Mouse (Mus musculus) adrenal gland, postnatal 36 days (tissue): Measurements from ENCODE around the gene Cdca5. TPM values are rescaled to one million over a fixed set of nuclear protein-coding genes. Genes with fewer than 3 reads are reported as not detected.
"Not testable (repeated sequence)": the region's sequence is repeated elsewhere in the genome, so short reads cannot be mapped to it uniquely, and the experiment has no call there.

Experiments
- DNase-seq, 2 experiments: peaks; one replicate each; pipeline ENCODE4 v3.0.0; 2021; ENCODE audit warnings: mixed read lengths in 1 of 2
- total RNA-seq, 2 experiments: library from RNA; stranded (reverse); gene quantifications; 2 replicates each; pipeline ENCODE4 v1.2.3; 2021

Cdca5 gene
- total RNA-seq, 2 experiments from 2014 or later: 1.8 to 2.2 TPM

GRCm38 (mm10) chr19:6104476-6104875 is 19.7 kb downstream of the Cdca5 start:
- no peak for DNase-seq

DNA sequence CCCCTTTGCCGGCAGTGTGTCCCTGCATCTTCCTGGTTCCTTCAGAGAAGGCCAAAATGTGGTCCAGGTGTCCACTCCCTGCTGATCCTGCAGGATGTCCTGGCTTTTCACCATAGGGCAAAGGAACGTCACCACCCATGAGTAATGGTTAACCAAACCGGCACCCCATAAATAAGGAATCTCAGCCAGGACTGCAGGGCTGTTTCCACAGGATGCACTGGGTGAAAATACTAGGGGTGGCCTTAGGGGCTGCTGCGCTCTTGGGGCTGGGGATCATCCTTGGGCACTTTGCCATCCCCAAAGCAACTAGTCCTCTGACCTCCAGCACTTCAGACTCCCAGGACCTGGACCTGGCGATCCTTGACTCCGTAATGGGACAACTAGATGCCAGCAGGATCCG is 20.8 kb downstream of the Cdca5 start, which contains the start of gene Naaladl1:
Gene Naaladl1 (plus strand): TSS at position 197 of the 400 bp plus-strand sequence.
- no peak for DNase-seq

DNA sequence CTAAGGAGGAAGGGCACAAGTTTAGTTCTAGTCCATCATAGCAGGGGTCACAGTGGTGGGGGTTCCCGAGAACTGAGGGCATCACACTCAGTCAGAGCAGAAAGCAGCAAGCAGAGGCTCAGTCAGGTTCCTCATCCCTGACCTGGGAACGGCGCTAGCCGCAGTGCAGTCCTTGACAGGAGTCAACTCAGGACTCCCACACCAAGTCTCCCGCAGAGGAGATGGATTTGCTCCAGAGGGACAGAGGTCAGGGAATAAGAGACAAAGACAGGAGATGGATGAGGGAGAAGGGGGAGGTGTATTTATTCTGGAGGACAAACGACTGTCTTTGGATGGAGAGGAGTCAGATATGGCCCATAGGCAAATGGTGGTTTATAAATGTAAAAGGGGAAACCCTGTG is 28.3 kb downstream of the Cdca5 start:
- DNase-seq: no peak

GRCm38 (mm10) chr19:6116113-6116850 is 31.5 kb downstream of the Cdca5 start:
- peak; percentile 21 to 66 for DNase-seq

- no peak for DNase-seq
These were observed 32.7 kb downstream of the Cdca5 start for GRCm38 (mm10) chr19:6117346-6117985.

DNA sequence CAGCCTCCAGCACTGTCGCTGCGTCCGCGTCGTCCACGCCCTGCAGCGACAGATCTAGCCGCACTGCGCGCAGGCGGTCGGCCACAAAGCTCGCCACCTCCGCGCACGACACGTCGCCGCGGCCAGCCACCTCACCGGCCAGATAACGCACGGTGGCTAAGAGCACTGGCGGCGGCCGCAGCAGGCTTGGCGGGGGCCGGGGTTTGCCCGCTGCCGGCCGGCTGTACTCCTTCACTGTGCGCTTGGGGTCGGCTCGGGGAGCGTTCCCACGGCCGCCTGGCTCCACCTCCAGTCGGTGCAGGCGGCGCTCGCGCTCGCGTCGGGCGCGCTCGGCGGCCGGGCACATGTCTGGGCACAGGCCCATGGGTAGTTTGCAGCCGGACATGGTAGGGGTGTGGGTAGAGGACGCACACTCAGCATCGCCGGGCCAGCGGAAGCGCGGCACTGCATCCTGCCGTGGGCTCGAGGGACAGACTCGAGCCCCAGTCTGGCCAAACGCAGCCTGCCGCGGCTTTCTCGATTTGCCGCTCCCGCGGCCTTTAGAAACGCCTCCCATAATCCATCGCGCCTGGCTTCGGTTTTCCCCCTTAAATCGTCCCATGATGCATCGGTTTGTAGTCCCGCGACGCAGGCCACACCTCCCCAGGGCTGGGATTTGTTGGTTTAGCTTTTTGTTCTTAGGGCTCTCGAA is 33.3 kb downstream of the Cdca5 start, which contains the start of gene Sac3d1:
Gene Sac3d1 (minus strand): TSS at position 665 of the 691 bp plus-strand sequence.
- peak; percentile 91 to 92 for DNase-seq

DNA sequence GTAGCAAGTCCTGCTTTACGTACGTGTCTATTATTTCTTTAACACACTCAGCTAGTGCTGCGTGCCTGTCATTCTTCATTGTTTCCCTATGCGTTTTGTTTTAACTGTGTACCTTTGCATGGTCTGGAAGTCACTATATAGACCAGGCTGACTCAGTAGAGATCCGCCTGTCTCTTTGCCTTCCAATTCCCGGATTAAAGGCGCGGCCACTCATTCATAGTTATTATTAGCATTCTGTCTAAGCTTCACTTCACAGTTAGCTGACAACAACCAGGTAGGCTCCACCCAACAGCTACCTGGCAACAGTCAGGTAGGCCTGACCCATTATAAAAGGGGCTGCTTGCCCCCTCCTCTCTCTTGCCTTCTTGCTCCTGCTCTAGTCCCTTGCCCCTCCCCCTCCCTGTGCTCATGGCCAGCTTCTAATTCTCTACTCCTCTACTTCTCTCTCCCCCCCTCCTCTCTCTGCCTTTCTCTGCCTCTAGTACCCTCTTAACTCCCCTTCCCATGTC is 33.9 kb downstream of the Cdca5 start:
- peak in 1 of 2 experiments; percentile 13 for DNase-seq

GRCm38 (mm10) chr19:6121761-6122160 is 37.0 kb downstream of the Cdca5 start:
- DNase-seq: no peak

DNA sequence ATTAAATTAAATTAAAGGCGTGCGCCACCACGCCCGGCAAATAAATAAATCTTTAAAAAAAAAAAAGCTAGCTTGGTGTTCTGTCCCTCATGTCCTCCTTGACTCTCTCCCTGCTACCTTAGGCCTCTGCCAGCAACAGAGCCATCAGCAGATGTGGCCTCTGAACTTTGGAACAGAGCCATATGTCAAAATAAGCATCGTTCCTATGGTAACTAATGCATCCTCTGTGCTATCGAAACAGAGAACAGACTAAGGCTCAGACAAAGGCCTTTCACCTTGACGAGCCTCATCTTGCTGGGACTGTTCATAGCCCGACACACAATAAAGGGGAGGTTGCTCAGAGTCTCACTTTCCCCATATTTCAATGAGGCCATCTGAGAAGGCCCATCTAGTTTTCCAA is 38.5 kb downstream of the Cdca5 start:
- DNase-seq: no peak

DNA sequence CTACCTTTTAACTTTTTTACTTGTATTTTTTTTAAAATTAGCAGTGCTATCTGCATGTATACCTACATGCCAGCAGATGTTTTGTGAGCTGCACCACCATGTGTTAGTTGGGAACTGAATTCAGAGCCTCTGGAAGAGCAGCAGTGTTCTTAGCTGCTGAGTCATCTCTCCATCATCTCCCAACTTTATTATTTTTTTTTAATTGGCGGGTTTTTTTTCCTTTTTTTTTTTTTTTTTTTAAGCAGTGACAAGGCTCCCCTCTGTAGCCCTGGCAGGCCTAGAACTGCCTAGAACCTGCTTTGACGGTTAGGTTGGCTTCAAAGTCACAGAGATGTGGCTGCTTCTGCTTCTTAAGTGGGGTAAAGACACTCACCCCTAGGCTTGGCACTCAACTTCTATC is 40.1 kb downstream of the Cdca5 start:
- no peak for DNase-seq

GRCm38 (mm10) chr19:6126289-6126688 is 41.5 kb downstream of the Cdca5 start:
- DNase-seq: peak; percentile 21 to 62

GRCm38 (mm10) chr19:6126789-6127580 is 42.2 kb downstream of the Cdca5 start:
- DNase-seq: no peak

DNA sequence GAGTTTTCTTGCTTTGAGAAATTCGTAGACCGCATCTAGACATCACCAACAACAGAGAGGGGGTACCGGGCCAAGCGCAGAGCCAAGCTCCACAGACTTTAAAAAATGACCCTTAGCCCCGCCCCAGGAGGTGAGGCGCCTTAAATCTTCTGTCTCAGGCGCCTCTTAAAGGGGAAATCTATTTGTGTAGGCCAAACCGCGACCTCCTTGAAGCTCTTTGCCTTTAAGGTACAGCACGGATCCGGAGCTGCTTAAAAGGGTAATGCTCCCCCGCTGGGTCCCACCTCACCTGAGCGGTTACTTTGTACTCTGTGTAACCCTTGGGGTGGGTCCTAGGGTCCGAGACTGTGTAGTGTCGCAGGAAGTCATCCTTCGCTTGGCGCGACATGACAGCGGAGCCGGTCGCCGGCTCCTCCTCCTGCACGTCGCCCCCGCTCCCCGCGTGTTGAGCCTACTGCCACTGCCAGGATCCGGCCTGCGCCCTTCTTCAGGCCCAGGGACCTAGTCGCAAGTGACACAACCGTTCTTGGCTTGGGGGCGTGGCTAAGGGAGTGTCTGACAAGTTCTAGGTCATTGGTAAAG is 43.1 kb downstream of the Cdca5 start, which contains the start of gene Snx15:
Gene Snx15 (minus strand): TSS at position 545 of the 582 bp plus-strand sequence.
- peak; percentile 96 to 97 for DNase-seq

- DNase-seq: not testable (repeated sequence)
These were observed 45.8 kb downstream of the Cdca5 start for GRCm38 (mm10) chr19:6130414-6131128.

- no peak for DNase-seq
These were observed 47.5 kb downstream of the Cdca5 start for GRCm38 (mm10) chr19:6132171-6132827.

GRCm38 (mm10) chr19:6133197-6133596 is 48.4 kb downstream of the Cdca5 start:
- not testable (repeated sequence) for DNase-seq

- no peak for DNase-seq
These were observed 51.6 kb downstream of the Cdca5 start for GRCm38 (mm10) chr19:6136397-6136796.

GRCm38 (mm10) chr19:6139701-6140100 is 54.9 kb downstream of the Cdca5 start:
- no peak for DNase-seq

- DNase-seq: no peak
These were observed 55.5 kb downstream of the Cdca5 start for GRCm38 (mm10) chr19:6140374-6140677.

GRCm38 (mm10) chr19:6140678-6141393 is 56.1 kb downstream of the Cdca5 start, which contains the start of gene Batf2:
TSS of gene Batf2 (plus strand) at chr19:6140983.
- DNase-seq: peak; percentile 93
